Mouse (Mus musculus): ENCODE measurements at regions not wholly inside any gene's neighbourhood (a gene's known extent, or its start where the extent isn't known, plus 50 kb on each side); places are given as distances from the start of the nearest gene placed in this dataset.

DNA sequence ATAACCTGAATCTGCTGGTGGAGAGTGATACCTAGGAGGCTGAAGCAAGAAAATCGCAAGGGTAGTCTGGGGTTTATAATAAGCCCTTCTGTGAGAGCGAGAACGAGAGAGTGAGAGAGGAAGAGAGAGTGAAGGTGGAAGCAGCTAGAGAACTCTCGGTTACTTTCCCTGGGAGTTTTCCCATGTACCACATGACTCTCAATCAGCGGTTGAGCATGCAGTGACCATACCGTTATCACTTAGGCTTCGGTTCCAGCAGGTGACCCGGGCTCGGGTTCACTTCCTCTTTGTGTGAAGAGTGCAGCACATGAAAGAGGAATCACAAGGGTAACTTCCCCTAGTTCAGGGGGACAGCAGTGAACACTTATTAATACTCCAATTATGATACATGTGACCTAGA is 61.2 kb upstream of the Zc3h12c start:
- H3K4me3 ChIP-seq (ENCODE audit: control insufficient read depth in 1 of 2, insufficient read depth in 1 of 2, low read depth in 2 of 2, low read length in 2 of 2), result no peak overlapping the region; a peak in 1 of 4 replicates
- H3K27ac ChIP-seq (ENCODE audit: control insufficient read depth, low read depth, low read length), result no peak overlapping the region
- peak; percentile 76 for DNase-seq (ENCODE audit: low read depth, low spot score)
- peaks cover 0 to 11% of the 10 kb centered on the region in 2 experiments; a peak in 2 of 4 replicates for H3K36me3 ChIP-seq (ENCODE audit: control insufficient read depth in 1 of 2, insufficient read depth in 2 of 2, low read length in 2 of 2)
- H3K4me1 ChIP-seq (ENCODE audit: control insufficient read depth in 1 of 2, insufficient read depth in 2 of 2, low read length in 2 of 2), result peaks cover 0 to 9% of the 10 kb centered on the region in 2 experiments; a peak in 2 of 4 replicates
- H3K79me2 ChIP-seq (ENCODE audit: control insufficient read depth, insufficient read depth, low read length, poor library complexity), result no peaks in the 10 kb centered on the region
- no peak overlapping the region for H3K9ac ChIP-seq (ENCODE audit: control insufficient read depth, low read depth, low read length, poor library complexity, severe bottlenecking)
- H3K9me3 ChIP-seq (replicated peaks; ENCODE audit: insufficient read depth, low read length), result no peaks in the 10 kb centered on the region
- no peaks in the 10 kb centered on the region; a peak in 1 of 4 replicates for H3K27me3 ChIP-seq (ENCODE audit: control insufficient read depth in 1 of 2, insufficient read depth in 2 of 2, low read length in 2 of 2)
- TF ChIP-seq MEF2A (IDR thresholded peaks at IDR 0.05; ENCODE audit: extremely low read depth, insufficient replicate concordance, low read depth, low read length, poor library complexity, severe bottlenecking) (no peak), MAX (IDR thresholded peaks at IDR 0.05; ENCODE audit: low read length) (peak; percentile 68; the same call in 1 of the 2 replicates), MYB (IDR thresholded peaks at IDR 0.05; ENCODE audit: low read depth, low read length) (peak; percentile 36; the same call in 1 of the 2 replicates), MXI1 (IDR thresholded peaks at IDR 0.05; ENCODE audit: low read depth, low read length) (no peak), MAZ (IDR thresholded peaks at IDR 0.05; ENCODE audit: low read depth, low read length) (no peak), CHD1 (IDR thresholded peaks at IDR 0.05; ENCODE audit: low read depth, low read length) (no peak), BHLHE40 (IDR thresholded peaks at IDR 0.05; ENCODE audit: borderline replicate concordance, low read depth, low read length) (peak; percentile 71; the same call in 1 of the 2 replicates), CTCF (IDR thresholded peaks at IDR 0.05 in 2 of 3, conservative IDR thresholded peaks at IDR 0.05 in 1 of 3; ENCODE audit: control insufficient read depth in 1 of 3, insufficient read depth in 1 of 3, low read depth in 2 of 3, low read length in 3 of 3, poor library complexity in 1 of 3, severe bottlenecking in 1 of 3) (no peak), USF2 (IDR thresholded peaks at IDR 0.05; ENCODE audit: borderline replicate concordance in 1 of 2, insufficient read depth in 1 of 2, low read depth in 1 of 2, low read length in 2 of 2) (0 out of 4 replicates have a peak, but pooled peaks of 1 of the 2 experiments have one; percentile 8), RCOR1 (IDR thresholded peaks at IDR 0.05; ENCODE audit: low read depth, low read length) (peak; percentile 60; the same call in 1 of the 2 replicates), HCFC1 (IDR thresholded peaks at IDR 0.05; ENCODE audit: low read depth, low read length) (no peak), ELF1 (IDR thresholded peaks at IDR 0.05; ENCODE audit: low read depth, low read length) (no peak), TAL1 (IDR thresholded peaks at IDR 0.05; ENCODE audit: low read length) (peak; percentile 53), MAFK (IDR thresholded peaks at IDR 0.05; ENCODE audit: borderline replicate concordance, low read depth, low read length) (no peak), RAD21 (IDR thresholded peaks at IDR 0.05; ENCODE audit: low read depth, low read length) (no peak), CHD2 (IDR thresholded peaks at IDR 0.05; ENCODE audit: low read length) (no peak), POLR2AphosphoS2 (IDR thresholded peaks at IDR 0.05; ENCODE audit: low read length) (no peak), ETS1 (IDR thresholded peaks at IDR 0.05; ENCODE audit: low read depth, low read length) (peak; percentile 61; the same call in 1 of the 2 replicates), ZNF384 (IDR thresholded peaks at IDR 0.05; ENCODE audit: low read depth, low read length) (no peak), GABPA (IDR thresholded peaks at IDR 0.05; ENCODE audit: low read depth, low read length) (no peak), KAT2A (conservative IDR thresholded peaks at IDR 0.05; ENCODE audit: low read depth, low read length) (no peak), TCF12 (IDR thresholded peaks at IDR 0.05; ENCODE audit: low read depth, low read length) (peak; percentile 54), JUND (IDR thresholded peaks at IDR 0.05; ENCODE audit: low read depth, low read length) (no peak), POLR2A (IDR thresholded peaks at IDR 0.05; ENCODE audit: control insufficient read depth in 1 of 2, insufficient read depth in 1 of 2, low read depth in 1 of 2, low read length in 2 of 2, poor library complexity in 1 of 2) (no peak), ZKSCAN1 (IDR thresholded peaks at IDR 0.05; ENCODE audit: low read depth, low read length) (no peak), MYC (IDR thresholded peaks at IDR 0.05; ENCODE audit: low read depth, low read length) (peak; percentile 52; the same call in 1 of the 2 replicates), POLR2AphosphoS5 (IDR thresholded peaks at IDR 0.05; ENCODE audit: borderline replicate concordance, low read depth, low read length) (no peak), ZC3H11A (IDR thresholded peaks at IDR 0.05; ENCODE audit: low read depth, low read length) (no peak), ZMIZ1 (IDR thresholded peaks at IDR 0.05; ENCODE audit: low read depth, low read length) (no peak), TBP (IDR thresholded peaks at IDR 0.05; ENCODE audit: low read depth, low read length) (no peak), E2F4 (IDR thresholded peaks at IDR 0.05; ENCODE audit: borderline replicate concordance, low read depth, low read length) (no peak), GATA1 (IDR thresholded peaks at IDR 0.05; ENCODE audit: low read depth, low read length) (peak; percentile 57; the same call in 1 of the 2 replicates), NRF1 (IDR thresholded peaks at IDR 0.05; ENCODE audit: insufficient read depth, low read depth, low read length, poor library complexity, severe bottlenecking) (no peak), USF1 (IDR thresholded peaks at IDR 0.05; ENCODE audit: low read depth, low read length) (peak; percentile 78), NELFE (IDR thresholded peaks at IDR 0.05; ENCODE audit: low read depth, low read length) (no peak), UBTF (IDR thresholded peaks at IDR 0.05; ENCODE audit: borderline replicate concordance, insufficient read depth, low read depth, low read length) (no peak), SIN3A (IDR thresholded peaks at IDR 0.05; ENCODE audit: low read length) (0 out of 2 replicates have a peak, but pooled peaks have one; percentile 4)
